Mouse (Mus musculus) lung, adult 18-20 months (tissue): ENCODE results near the gene Ntsr2.
"Not testable (repeated sequence)": the region's sequence is repeated elsewhere in the genome, so short reads cannot be mapped to it uniquely, and the experiment has no call there.

ENCODE experiments used
- DNase-seq, 2 experiments: peaks; one replicate each; pipeline ENCODE4 v3.0.0; 2022; ENCODE audit warnings: mixed read lengths in 2 of 2

The Ntsr2 gene

GRCm38 (mm10) chr12:16648273-16648672, 4.9 kb upstream of the Ntsr2 start:
- peak; percentile 40 to 71 for DNase-seq

GRCm38 (mm10) chr12:16649819-16650218, 3.4 kb upstream of the Ntsr2 start:
- DNase-seq, result no peak

DNA sequence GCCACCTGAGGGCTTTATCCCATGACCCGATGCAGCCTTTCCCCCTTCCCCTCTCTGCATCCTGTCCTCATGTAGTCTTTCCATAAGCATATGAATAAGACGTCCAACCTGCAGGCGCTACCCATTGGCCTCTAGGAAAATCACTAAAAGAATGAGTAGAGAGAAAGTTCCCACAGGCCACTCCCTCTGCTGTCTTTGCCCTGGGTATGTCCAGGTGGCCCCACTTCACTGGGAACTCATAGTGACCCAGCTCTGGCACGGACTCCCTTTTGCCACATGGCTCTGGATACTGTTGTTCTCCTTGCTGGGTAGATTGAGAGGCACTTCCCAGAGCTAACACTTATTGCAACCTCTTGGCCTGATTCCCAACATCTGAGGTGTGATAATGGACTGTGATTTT, 2.4 kb downstream of the Ntsr2 start:
- DNase-seq, result peak; percentile 36 to 60

- no peak for DNase-seq
Observed at GRCm38 (mm10) chr12:16656906-16657875, 4.0 kb downstream of the Ntsr2 start.

- no peak for DNase-seq
Observed at GRCm38 (mm10) chr12:16661459-16661858, 8.3 kb downstream of the Ntsr2 start.

GRCm38 (mm10) chr12:16661936-16662335, 8.8 kb downstream of the Ntsr2 start:
- no peak for DNase-seq

- DNase-seq, result no peak
Observed at GRCm38 (mm10) chr12:16662955-16663585, 9.9 kb downstream of the Ntsr2 start.

GRCm38 (mm10) chr12:16665022-16665421, 11.8 kb downstream of the Ntsr2 start:
- DNase-seq, result no peak

DNA sequence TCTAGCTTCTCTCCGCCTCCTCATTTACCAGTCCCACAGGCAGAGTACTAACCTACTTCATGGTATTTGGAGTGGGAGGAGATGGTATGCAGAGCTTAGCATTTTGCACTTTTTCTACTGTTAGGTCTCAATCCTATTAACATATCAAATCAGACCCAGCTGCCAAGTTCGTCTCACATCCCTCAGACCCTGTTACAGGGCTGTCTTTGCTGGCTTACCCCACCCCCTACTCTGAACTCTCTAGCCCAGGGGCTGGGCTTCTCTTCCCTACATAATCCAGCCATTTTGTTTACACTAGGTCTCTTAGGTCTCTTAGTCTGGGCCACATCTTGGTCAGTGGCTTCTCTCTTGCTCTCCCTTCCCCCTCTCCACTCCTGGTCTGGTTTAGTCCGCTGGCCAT, 16.0 kb downstream of the Ntsr2 start:
- DNase-seq, result no peak

GRCm38 (mm10) chr12:16672246-16672645, 19.1 kb downstream of the Ntsr2 start:
- DNase-seq, result no peak

- no peak for DNase-seq
Observed at GRCm38 (mm10) chr12:16690631-16691030, 37.4 kb downstream of the Ntsr2 start.

- no peak for DNase-seq
Observed at GRCm38 (mm10) chr12:16694783-16695182, 41.6 kb downstream of the Ntsr2 start.

GRCm38 (mm10) chr12:16695252-16695651, 42.1 kb downstream of the Ntsr2 start:
- DNase-seq, result not testable (repeated sequence)

- DNase-seq, result no peak
Observed at GRCm38 (mm10) chr12:16696146-16696545, 43.0 kb downstream of the Ntsr2 start.

- DNase-seq, result no peak
Observed at GRCm38 (mm10) chr12:16698691-16699090, 45.5 kb downstream of the Ntsr2 start.
